Mouse (Mus musculus) heart, adult 18-20 months (tissue): Measurements from ENCODE around the gene Polr2h. TPM values are rescaled to one million over a fixed set of nuclear protein-coding genes. Genes with fewer than 3 reads are reported as not detected.

Experiments used
- DNase-seq, 2 experiments: peaks; one replicate each; pipeline ENCODE4 v3.0.0; 2021 to 2022; ENCODE audit warnings: mixed read lengths in 1 of 2
- total RNA-seq, 2 experiments: library from RNA; stranded (reverse); gene quantifications; 2 replicates each; pipeline ENCODE4 v1.2.3; 2021

The Polr2h gene
- total RNA-seq, 2 experiments from 2014 or later, result 11.0 to 13.1 TPM

DNA sequence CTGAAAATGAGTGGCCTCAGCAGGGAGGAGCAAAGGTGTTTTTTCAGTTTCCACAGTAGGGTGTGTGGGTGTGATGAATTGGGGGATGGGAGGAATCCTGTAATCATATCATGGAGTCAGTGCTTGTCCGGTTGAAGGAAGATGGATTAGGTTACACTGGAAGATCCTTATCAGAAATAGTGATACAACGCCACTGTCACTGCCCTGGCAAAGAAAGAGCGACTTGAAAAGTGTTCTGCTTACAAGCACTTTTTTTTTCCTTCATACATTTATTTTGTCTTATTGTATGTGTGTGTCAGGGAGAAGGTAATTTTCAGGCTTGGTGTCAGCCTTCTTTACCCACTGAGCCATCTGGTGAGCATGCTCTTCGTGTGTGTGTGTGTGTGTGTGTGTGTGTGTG lies 5.3 kb downstream of the Polr2h start:
- DNase-seq, result no peak

GRCm38 (mm10) chr16:20723247-20723646 lies 5.8 kb downstream of the Polr2h start:
- no peak for DNase-seq

DNA sequence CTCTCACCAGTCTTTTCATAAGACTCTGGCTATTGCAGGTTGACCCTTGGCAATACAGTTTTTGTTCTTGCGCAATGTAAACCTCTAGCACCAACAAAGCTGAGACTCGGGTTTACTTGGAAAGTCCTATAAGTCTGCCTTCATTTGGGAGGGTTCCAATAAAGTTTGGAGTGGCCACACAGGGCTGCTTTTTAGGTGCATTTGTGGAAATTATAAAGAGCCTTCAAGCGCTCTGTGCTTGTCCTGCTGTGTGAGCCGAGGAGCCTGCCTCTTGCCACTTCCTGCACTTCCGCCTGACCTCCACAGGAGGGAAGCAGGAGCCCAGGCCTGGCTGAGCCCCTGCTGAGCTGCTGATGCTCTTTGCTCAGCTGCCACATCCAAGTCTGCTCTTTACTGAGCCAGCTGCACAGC lies 6.9 kb downstream of the Polr2h start:
- peak; percentile 69 to 77 for DNase-seq

DNA sequence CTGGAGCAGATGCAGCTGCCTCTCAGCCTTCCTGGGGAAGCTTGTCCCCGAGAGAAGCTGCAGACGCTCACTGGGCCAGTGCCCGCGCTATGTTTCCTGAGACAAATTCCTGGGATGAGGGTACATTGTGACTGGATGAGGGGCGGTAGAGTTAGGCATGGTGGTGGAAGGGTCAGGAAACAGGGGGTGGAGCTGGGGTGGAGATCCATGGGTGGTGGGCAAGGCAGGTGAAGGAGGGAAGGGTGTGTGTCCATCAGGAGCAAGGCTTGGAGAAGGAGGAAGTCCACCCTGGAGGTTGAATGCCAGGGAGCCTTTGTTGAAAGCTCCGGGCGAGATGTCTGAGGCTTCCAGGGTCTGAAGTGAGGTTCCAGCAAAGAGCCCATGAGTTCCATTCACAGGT lies 7.9 kb downstream of the Polr2h start:
- DNase-seq, result no peak

DNA sequence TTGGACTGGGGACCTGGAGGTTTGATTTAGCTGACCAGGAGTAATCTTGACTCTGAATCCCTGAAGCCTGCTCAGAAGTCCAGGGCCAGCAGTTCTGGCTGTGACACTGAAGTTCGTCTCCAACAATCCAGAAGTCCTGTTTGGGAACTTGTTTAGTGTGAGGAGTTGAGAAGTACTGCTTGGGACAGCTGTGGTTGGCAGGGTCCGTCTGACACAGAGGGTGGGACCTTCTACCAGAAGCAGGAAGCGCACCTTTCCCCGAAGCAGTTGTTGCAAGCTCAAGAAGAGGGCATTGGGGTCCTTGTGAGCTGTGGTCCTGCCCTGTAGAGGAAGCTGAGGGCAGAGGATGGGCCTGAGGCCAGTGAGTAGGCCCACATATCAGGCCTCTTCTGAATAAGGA lies 8.3 kb downstream of the Polr2h start:
- peak; percentile 25 to 29 for DNase-seq

- peak; percentile 38 to 67 for DNase-seq
Measured at GRCm38 (mm10) chr16:20726384-20726783, 8.9 kb downstream of the Polr2h start.

DNA sequence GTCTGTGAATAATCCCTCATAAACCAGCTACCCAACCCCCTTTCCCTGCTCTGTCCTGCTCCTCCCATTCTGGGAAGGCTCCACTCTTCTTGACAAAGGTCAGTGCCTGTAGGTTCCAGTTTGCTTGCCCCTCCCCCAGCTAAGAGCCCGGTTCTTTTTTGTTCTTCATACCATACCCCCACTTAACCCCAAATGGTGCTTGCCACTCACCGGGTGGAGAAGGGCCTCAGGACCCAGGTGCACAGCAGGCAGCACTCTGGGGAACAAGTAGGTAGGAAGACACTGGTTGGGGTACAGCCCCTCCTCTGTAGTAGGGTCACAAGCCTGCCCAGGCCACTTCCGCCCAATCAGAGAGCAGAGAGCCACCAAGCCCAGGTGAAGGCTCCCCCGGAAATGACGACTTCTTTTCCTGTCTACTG lies 12.8 kb downstream of the Polr2h start:
- no peak for DNase-seq

DNA sequence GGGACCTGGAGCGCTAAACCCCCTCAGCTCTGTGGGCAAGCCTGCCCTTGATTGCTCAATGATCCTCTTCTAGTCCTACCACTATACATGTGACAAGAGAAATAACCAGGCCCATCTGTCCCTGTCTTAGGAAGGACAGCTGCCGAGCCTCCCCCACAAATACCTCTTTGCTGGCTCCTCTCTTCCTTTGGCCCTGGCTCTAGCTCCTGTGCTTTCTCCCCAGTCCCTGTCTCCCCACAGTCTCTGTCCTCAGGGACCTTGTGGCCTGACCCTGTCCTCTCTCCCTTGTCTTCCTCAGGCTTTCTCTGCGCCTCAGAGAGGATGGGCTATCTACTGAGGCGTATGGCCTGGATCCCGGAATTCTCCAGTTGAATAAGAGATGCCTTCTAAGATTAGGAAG lies 14.2 kb downstream of the Polr2h start:
- no peak for DNase-seq

GRCm38 (mm10) chr16:20732251-20732924 lies 14.9 kb downstream of the Polr2h start:
- DNase-seq, result no peak

GRCm38 (mm10) chr16:20732925-20733730 lies 15.7 kb downstream of the Polr2h start, which contains the start of gene Chrd:
TSS of gene Chrd (plus strand) at chr16:20733127.
- peak; percentile 72 to 75 for DNase-seq

GRCm38 (mm10) chr16:20733731-20734730 lies 16.6 kb downstream of the Polr2h start, which contains the start of gene Thpo:
TSS of gene Thpo (minus strand) at chr16:20734511.
- DNase-seq, result no peak

DNA sequence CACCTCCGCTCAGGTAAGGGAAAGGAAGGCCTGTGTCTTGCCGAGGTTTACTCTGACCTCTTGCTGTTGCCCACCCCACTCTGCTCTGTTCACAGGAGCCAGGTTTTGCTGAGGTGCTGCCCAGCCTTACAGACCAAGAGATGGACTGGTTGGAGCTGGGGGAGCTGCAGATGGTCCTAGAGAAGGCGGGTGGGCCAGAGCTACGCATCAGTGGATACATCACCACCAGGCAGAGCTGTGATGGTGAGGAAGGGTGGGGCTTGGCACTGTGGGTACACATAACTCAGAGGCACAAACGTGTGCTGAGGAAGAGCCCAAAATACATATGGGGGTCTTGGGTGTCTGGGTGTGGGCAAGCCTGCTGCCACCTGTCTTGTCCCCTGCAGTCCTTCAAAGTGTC lies 18.2 kb downstream of the Polr2h start:
- DNase-seq, result no peak

- no peak for DNase-seq
Measured at GRCm38 (mm10) chr16:20736168-20736567, 18.7 kb downstream of the Polr2h start.

GRCm38 (mm10) chr16:20736823-20737222 lies 19.4 kb downstream of the Polr2h start:
- no peak for DNase-seq

GRCm38 (mm10) chr16:20739845-20740244 lies 22.4 kb downstream of the Polr2h start:
- DNase-seq, result no peak

DNA sequence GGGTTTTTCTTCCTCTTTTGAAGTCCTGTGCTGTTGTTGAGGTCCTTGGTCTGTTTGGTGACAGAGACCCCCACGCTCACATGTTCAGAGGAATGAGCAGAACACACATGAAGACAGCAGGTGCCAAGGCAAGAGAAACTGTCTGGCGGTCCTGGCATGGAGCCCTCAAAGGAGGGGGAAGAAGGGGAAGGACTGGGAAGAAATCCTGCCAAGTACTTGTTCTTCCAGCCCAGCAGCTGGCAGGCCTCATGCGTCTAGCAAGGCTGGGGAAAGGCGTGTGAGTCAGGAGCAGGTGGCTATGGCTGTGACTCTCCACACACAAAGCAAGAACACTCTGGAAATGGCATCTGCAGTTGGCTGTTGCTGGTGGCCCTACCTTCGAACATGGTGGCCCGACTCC lies 29.2 kb downstream of the Polr2h start:
- peak; percentile 88 to 89 for DNase-seq

- peak; percentile 35 for DNase-seq
Measured at GRCm38 (mm10) chr16:20750518-20750917, 33.1 kb downstream of the Polr2h start.

- peak; percentile 79 to 87 for DNase-seq
Measured at GRCm38 (mm10) chr16:20756052-20756451, 38.6 kb downstream of the Polr2h start.

GRCm38 (mm10) chr16:20757385-20757784 lies 39.9 kb downstream of the Polr2h start:
- no peak for DNase-seq

GRCm38 (mm10) chr16:20761681-20762080 lies 44.2 kb downstream of the Polr2h start:
- DNase-seq, result peak; percentile 39 to 88

- peak; percentile 27 to 68 for DNase-seq
Measured at GRCm38 (mm10) chr16:20765244-20765643, 47.8 kb downstream of the Polr2h start.
